Mouse (Mus musculus): ENCODE measurements around the gene Yy1.
"Not testable (repeated sequence)": the region's sequence is repeated elsewhere in the genome, so short reads cannot be mapped to it uniquely, and the experiment has no call there.

The Yy1 gene

GRCm38 (mm10) chr12:108829636-108830035 lies 36.9 kb downstream of the Yy1 start:
- DNase-seq, result no peak

GRCm38 (mm10) chr12:108830358-108830757 lies 37.6 kb downstream of the Yy1 start:
- DNase-seq, result no peak

- DNase-seq, result peak; percentile 47
Observed at GRCm38 (mm10) chr12:108831966-108832643, 39.3 kb downstream of the Yy1 start.

GRCm38 (mm10) chr12:108832851-108833250 lies 40.1 kb downstream of the Yy1 start:
- DNase-seq, result no peak

GRCm38 (mm10) chr12:108833408-108833807 lies 40.6 kb downstream of the Yy1 start:
- DNase-seq, result no peak

- no peak for DNase-seq
Observed at GRCm38 (mm10) chr12:108834337-108834736, 41.6 kb downstream of the Yy1 start.

GRCm38 (mm10) chr12:108834786-108835185 lies 42.0 kb downstream of the Yy1 start:
- DNase-seq, result no peak

- DNase-seq, result no peak
Observed at GRCm38 (mm10) chr12:108835208-108835839, 42.6 kb downstream of the Yy1 start.

- peak; percentile 97 for DNase-seq
Observed at GRCm38 (mm10) chr12:108835840-108836409, 43.2 kb downstream of the Yy1 start, which contains the start of the genes Slc25a29 and Slc25a47. Gene Slc25a29, minus strand, starts transcription at chr12:108835883. Gene Slc25a47, plus strand, starts transcription at chr12:108836046.

- DNase-seq, result no peak
Observed at GRCm38 (mm10) chr12:108836722-108837121, 43.9 kb downstream of the Yy1 start.

GRCm38 (mm10) chr12:108841181-108841580 lies 48.4 kb downstream of the Yy1 start:
- DNase-seq, result no peak

- no peak for DNase-seq
Observed at GRCm38 (mm10) chr12:108842663-108843062, 49.9 kb downstream of the Yy1 start.

GRCm38 (mm10) chr12:108848033-108848432 lies 55.3 kb downstream of the Yy1 start:
- not testable (repeated sequence) for DNase-seq

- DNase-seq, result no peak
Observed at GRCm38 (mm10) chr12:108849488-108850022, 56.8 kb downstream of the Yy1 start.

- no peak for DNase-seq
Observed at GRCm38 (mm10) chr12:108850129-108850528, 57.4 kb downstream of the Yy1 start.

- DNase-seq, result no peak
Observed at GRCm38 (mm10) chr12:108850886-108851285, 58.1 kb downstream of the Yy1 start.

GRCm38 (mm10) chr12:108852822-108853221 lies 60.0 kb downstream of the Yy1 start:
- no peak for DNase-seq

GRCm38 (mm10) chr12:108855081-108855480 lies 62.3 kb downstream of the Yy1 start:
- no peak for DNase-seq

GRCm38 (mm10) chr12:108856186-108856585 lies 63.4 kb downstream of the Yy1 start:
- no peak for DNase-seq

- DNase-seq, result no peak
Observed at GRCm38 (mm10) chr12:108857109-108857508, 64.3 kb downstream of the Yy1 start.

- DNase-seq, result no peak
Observed at GRCm38 (mm10) chr12:108857589-108858184, 64.9 kb downstream of the Yy1 start.

- DNase-seq, result no peak
Observed at GRCm38 (mm10) chr12:108858486-108858885, 65.7 kb downstream of the Yy1 start.

GRCm38 (mm10) chr12:108865007-108865494 lies 72.3 kb downstream of the Yy1 start:
- no peak for DNase-seq
